Mouse (Mus musculus): ENCODE measurements at regions not wholly inside any gene's neighbourhood (a gene's known extent, or its start where the extent isn't known, plus 50 kb on each side); places are given as distances from the start of the nearest gene placed in this dataset.
A peak's percentile ranks its signal among the peaks of the same experiment; 100 is the strongest.
"Not testable (repeated sequence)": the region's sequence is repeated elsewhere in the genome, so short reads cannot be mapped to it uniquely, and the experiment has no call there.

- 68% methylated on average over 2 of the region's 2 CpGs for WGBS
- H3K27me3 ChIP-seq (ENCODE audit: insufficient read depth, low read length), result no peaks in the 10 kb centered on the region
- no peak overlapping the region for H3K27ac ChIP-seq (ENCODE audit: low read depth, low read length)
- DNase-seq, result no peak
- no peaks in the 10 kb centered on the region for H3K9me3 ChIP-seq (ENCODE audit: low read length)
- H3K4me3 ChIP-seq (ENCODE audit: low read depth, low read length), result no peak overlapping the region
- ATAC-seq, result 0 out of 2 replicates have a peak, but pooled peaks have one; percentile 18
- H3K36me3 ChIP-seq (ENCODE audit: insufficient read depth), result no peaks in the 10 kb centered on the region
- TF ChIP-seq CTCF (IDR thresholded peaks at IDR 0.05; ENCODE audit: low read depth), result no peak
- H3K4me1 ChIP-seq (ENCODE audit: insufficient read depth), result no peaks in the 10 kb centered on the region
- H3K4me2 ChIP-seq (ENCODE audit: low read depth), result no peak overlapping the region
- no peak overlapping the region for H3K9ac ChIP-seq
Observed at GRCm38 (mm10) chr6:7375851-7376250, 178.8 kb upstream of the Tac1 start.

- H3K36me3 ChIP-seq (ENCODE audit: insufficient read depth), result no peaks in the 10 kb centered on the region
- no peaks in the 10 kb centered on the region for H3K27me3 ChIP-seq (ENCODE audit: insufficient read depth, low read length)
- H3K4me2 ChIP-seq (ENCODE audit: low read depth), result no peak overlapping the region
- no peak for TF ChIP-seq CTCF (IDR thresholded peaks at IDR 0.05; ENCODE audit: low read depth)
- 33% methylated on average over 5 of the region's 5 CpGs for WGBS
- no peak overlapping the region for H3K9ac ChIP-seq
- no peak for DNase-seq
- no peak overlapping the region for H3K4me3 ChIP-seq (ENCODE audit: low read depth, low read length)
- H3K9me3 ChIP-seq (ENCODE audit: low read length), result no peaks in the 10 kb centered on the region
- H3K4me1 ChIP-seq (ENCODE audit: insufficient read depth), result no peaks in the 10 kb centered on the region
- H3K27ac ChIP-seq (ENCODE audit: low read depth, low read length), result no peak overlapping the region
- ATAC-seq, result no peak
Observed at GRCm38 (mm10) chr6:7378651-7379050, 176.0 kb upstream of the Tac1 start.

GRCm38 (mm10) chr6:7424731-7425130, 129.9 kb upstream of the Tac1 start:
- WGBS, result 53% methylated on average over 2 of the region's 2 CpGs
- TF ChIP-seq CTCF (IDR thresholded peaks at IDR 0.05; ENCODE audit: low read depth), result no peak
- no peak overlapping the region for H3K27ac ChIP-seq (ENCODE audit: low read depth, low read length)
- H3K9me3 ChIP-seq (ENCODE audit: low read length), result no peaks in the 10 kb centered on the region
- no peak for DNase-seq
- H3K4me2 ChIP-seq (ENCODE audit: low read depth), result no peak overlapping the region
- H3K9ac ChIP-seq, result no peak overlapping the region
- no peaks in the 10 kb centered on the region for H3K4me1 ChIP-seq (ENCODE audit: insufficient read depth)
- H3K36me3 ChIP-seq (ENCODE audit: insufficient read depth), result no peaks in the 10 kb centered on the region
- ATAC-seq, result no peak
- H3K27me3 ChIP-seq (ENCODE audit: insufficient read depth, low read length), result no peaks in the 10 kb centered on the region
- H3K4me3 ChIP-seq (ENCODE audit: low read depth, low read length), result no peak overlapping the region

- Histone ChIP-seq H3K27me3 (ENCODE audit: insufficient read depth, low read length) (no peaks in the 10 kb centered on the region), H3K9me3 (ENCODE audit: low read length) (no peaks in the 10 kb centered on the region), H3K4me3 (ENCODE audit: low read depth, low read length) (no peak overlapping the region), H3K4me1 (ENCODE audit: insufficient read depth) (no peaks in the 10 kb centered on the region), H3K9ac (no peak overlapping the region), H3K4me2 (ENCODE audit: low read depth) (no peak overlapping the region), H3K27ac (ENCODE audit: low read depth, low read length) (no peak overlapping the region), H3K36me3 (ENCODE audit: insufficient read depth) (no peaks in the 10 kb centered on the region)
- TF ChIP-seq CTCF (IDR thresholded peaks at IDR 0.05; ENCODE audit: low read depth), result no peak
- DNase-seq, result no peak
- no peak for ATAC-seq
- WGBS, result 50% methylated on average over 3 of the region's 3 CpGs
Observed at GRCm38 (mm10) chr6:7441725-7442124, 113.0 kb upstream of the Tac1 start.

GRCm38 (mm10) chr6:7442286-7442685, 112.4 kb upstream of the Tac1 start:
- H3K27me3 ChIP-seq (ENCODE audit: insufficient read depth, low read length); H3K4me2 ChIP-seq (ENCODE audit: low read depth); H3K4me1 ChIP-seq (ENCODE audit: insufficient read depth); H3K9me3 ChIP-seq (ENCODE audit: low read length); H3K36me3 ChIP-seq (ENCODE audit: insufficient read depth); H3K9ac ChIP-seq; H3K4me3 ChIP-seq (ENCODE audit: low read depth, low read length); DNase-seq; ATAC-seq; H3K27ac ChIP-seq (ENCODE audit: low read depth, low read length): not testable (repeated sequence)
- 37% methylated on average over 3 of the region's 3 CpGs for WGBS

GRCm38 (mm10) chr6:7455881-7456280, 98.8 kb upstream of the Tac1 start:
- Histone ChIP-seq H3K4me1 (ENCODE audit: insufficient read depth) (no peaks in the 10 kb centered on the region), H3K27me3 (ENCODE audit: insufficient read depth, low read length) (no peaks in the 10 kb centered on the region), H3K4me3 (ENCODE audit: low read depth, low read length) (no peak overlapping the region), H3K4me2 (ENCODE audit: low read depth) (no peak overlapping the region), H3K27ac (ENCODE audit: low read depth, low read length) (no peak overlapping the region), H3K36me3 (ENCODE audit: insufficient read depth) (no peaks in the 10 kb centered on the region), H3K9ac (no peak overlapping the region), H3K9me3 (ENCODE audit: low read length) (no peaks in the 10 kb centered on the region)
- no peak for TF ChIP-seq CTCF (IDR thresholded peaks at IDR 0.05; ENCODE audit: low read depth)
- 71% methylated on average over 3 of the region's 3 CpGs for WGBS
- ATAC-seq (no peak), DNase-seq (no peak)

GRCm38 (mm10) chr6:7463896-7464295, 90.8 kb upstream of the Tac1 start:
- Histone ChIP-seq H3K9ac (no peak overlapping the region), H3K4me3 (ENCODE audit: low read depth, low read length) (no peak overlapping the region), H3K27me3 (ENCODE audit: insufficient read depth, low read length) (no peaks in the 10 kb centered on the region), H3K4me2 (ENCODE audit: low read depth) (no peak overlapping the region), H3K4me1 (ENCODE audit: insufficient read depth) (no peaks in the 10 kb centered on the region), H3K36me3 (ENCODE audit: insufficient read depth) (no peaks in the 10 kb centered on the region), H3K9me3 (ENCODE audit: low read length) (no peaks in the 10 kb centered on the region), H3K27ac (ENCODE audit: low read depth, low read length) (no peak overlapping the region)
- TF ChIP-seq CTCF (IDR thresholded peaks at IDR 0.05; ENCODE audit: low read depth), result no peak
- WGBS, result 82% methylated on average over 2 of the region's 2 CpGs
- DNase-seq, result no peak
- peak; percentile 29; the same call in 1 of the 2 replicates for ATAC-seq

- Histone ChIP-seq H3K4me3 (ENCODE audit: low read depth, low read length) (no peak overlapping the region), H3K27me3 (ENCODE audit: insufficient read depth, low read length) (no peaks in the 10 kb centered on the region), H3K4me1 (ENCODE audit: insufficient read depth) (no peaks in the 10 kb centered on the region), H3K9ac (no peak overlapping the region), H3K36me3 (ENCODE audit: insufficient read depth) (no peaks in the 10 kb centered on the region), H3K9me3 (ENCODE audit: low read length) (no peaks in the 10 kb centered on the region), H3K4me2 (ENCODE audit: low read depth) (no peak overlapping the region), H3K27ac (ENCODE audit: low read depth, low read length) (no peak overlapping the region)
- DNase-seq (no peak), ATAC-seq (no peak; the same call in 1 of the 2 replicates)
- 60% methylated on average over 2 of the region's 2 CpGs for WGBS
- TF ChIP-seq CTCF (IDR thresholded peaks at IDR 0.05; ENCODE audit: low read depth), result no peak
Observed at GRCm38 (mm10) chr6:7464346-7464745, 90.3 kb upstream of the Tac1 start.
